Mouse (Mus musculus): ENCODE data around the gene Aurka.

Aurka gene

DNA sequence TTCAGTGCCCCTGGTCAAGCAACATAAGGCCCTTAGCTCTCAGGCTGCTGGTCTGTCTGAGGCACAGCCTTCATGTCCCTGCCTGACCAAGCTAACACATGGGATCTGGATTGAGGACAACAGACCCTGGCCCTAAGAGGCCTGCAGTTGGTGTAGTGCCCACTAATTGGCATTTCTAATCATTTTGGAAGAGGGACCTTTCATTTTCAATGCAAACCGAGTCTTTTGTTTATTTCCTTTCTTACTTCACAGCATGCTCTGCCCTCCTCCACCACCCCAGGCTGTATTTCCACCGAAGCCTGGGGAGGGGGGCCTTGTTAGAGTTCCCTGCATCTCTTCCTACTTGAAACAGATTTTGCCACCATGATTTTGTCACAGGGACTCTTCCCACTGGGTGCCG lies 29.4 kb downstream of the Aurka start:
- in situ Hi-C loops (cut with MboI; ENCODE audit: low sequenced_read_pairs) = no loop called here

GRCm38 (mm10) chr2:172338206-172338942 lies 32.0 kb downstream of the Aurka start:
- in situ Hi-C loops (cut with MboI; ENCODE audit: low sequenced_read_pairs) = no loop called here

- in situ Hi-C loops (cut with MboI; ENCODE audit: low sequenced_read_pairs) = loop anchor here (10.0 kb wide), 1 partner anchor 104 kb away; no protein-coding TSS in a partner anchor
These were observed 41.2 kb downstream of the Aurka start for GRCm38 (mm10) chr2:172329179-172329578.

DNA sequence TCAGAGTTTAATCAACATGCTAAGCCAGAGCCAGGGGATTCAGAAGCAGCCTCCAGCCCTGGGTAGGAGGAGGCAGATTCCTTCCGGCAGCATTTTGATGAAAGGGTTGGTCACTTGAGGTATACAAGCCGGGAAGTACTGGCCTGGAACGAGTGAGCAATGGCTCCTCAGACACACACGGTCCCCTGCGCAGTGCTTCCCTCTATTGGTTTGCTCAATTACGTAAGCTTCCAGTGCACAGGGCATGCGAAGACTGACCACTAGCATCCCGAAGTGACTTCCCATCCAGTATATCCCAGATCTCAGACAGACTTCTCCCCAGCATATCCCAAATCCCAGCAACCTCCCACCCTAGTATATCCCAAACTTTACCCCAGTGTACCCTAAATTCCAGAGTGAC lies 42.1 kb downstream of the Aurka start:
- in situ Hi-C loops (cut with MboI; ENCODE audit: low sequenced_read_pairs) = loop anchor here (10.0 kb wide), 1 partner anchor 103 kb away; no protein-coding TSS in a partner anchor

DNA sequence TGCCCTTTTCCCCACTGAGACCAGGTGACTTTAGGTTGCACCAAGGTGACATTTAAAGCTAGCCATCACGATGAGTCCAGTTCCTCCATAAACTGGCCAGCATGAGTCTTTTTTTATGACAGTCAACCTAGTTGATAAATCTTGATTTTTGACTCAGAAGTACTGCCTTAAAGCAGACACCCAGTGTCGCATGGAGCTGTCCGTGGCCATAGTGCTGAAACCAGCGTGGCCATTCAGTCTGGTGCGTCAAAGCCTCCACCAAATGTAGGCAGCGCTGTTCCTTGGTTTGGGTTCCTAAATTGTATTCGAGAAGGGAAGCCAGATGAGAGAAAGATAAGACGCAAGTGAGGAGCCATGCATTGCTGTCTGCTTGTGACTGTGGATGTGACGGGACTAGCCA lies 49.5 kb downstream of the Aurka start:
- in situ Hi-C loops (cut with MboI; ENCODE audit: low sequenced_read_pairs) = loop anchor here (10.0 kb wide), 1 partner anchor 96 kb away; no protein-coding TSS in a partner anchor

DNA sequence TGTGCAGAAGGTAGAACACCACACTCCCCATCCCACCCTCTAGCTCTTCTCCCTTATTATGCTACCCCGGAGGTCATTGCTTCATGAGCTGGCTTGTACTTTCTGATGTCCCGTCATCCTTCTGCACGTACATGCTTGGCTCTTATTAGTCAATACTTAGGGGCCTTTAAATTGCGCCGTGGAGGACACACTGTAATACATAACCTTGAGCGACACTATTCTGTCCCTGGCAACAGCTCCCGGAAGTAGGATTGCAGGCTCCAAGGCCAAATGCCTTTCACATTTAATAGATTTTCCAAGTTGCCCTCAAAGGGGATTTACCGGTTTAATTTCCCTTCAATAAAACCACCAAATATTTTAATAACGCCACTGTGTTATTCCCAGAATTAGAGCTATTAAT lies 58.6 kb downstream of the Aurka start:
- in situ Hi-C loops (cut with MboI; ENCODE audit: low sequenced_read_pairs) = no loop called here

GRCm38 (mm10) chr2:172306544-172306943 lies 63.8 kb downstream of the Aurka start:
- in situ Hi-C loops (cut with MboI; ENCODE audit: low sequenced_read_pairs) = no loop called here
